Mouse (Mus musculus) embryonic fibroblast, embryonic 13.5 days (primary cell): ENCODE data around the gene Ttc39a.

Source experiments
- CTCF ChIP-seq: IDR thresholded peaks from 2 replicates; pipeline ENCODE4 v1.5.1; 2011; ENCODE audit warnings: mild to moderate bottlenecking, control low read depth, low read length, moderate library complexity, borderline replicate concordance; ENCODE audit not compliant: insufficient read depth
- POLR2A ChIP-seq: IDR thresholded peaks from 2 replicates; pipeline ENCODE4 v1.6.1; 2011; ENCODE audit warnings: low read depth, mild to moderate bottlenecking, control low read depth, low read length, moderate library complexity

DNA sequence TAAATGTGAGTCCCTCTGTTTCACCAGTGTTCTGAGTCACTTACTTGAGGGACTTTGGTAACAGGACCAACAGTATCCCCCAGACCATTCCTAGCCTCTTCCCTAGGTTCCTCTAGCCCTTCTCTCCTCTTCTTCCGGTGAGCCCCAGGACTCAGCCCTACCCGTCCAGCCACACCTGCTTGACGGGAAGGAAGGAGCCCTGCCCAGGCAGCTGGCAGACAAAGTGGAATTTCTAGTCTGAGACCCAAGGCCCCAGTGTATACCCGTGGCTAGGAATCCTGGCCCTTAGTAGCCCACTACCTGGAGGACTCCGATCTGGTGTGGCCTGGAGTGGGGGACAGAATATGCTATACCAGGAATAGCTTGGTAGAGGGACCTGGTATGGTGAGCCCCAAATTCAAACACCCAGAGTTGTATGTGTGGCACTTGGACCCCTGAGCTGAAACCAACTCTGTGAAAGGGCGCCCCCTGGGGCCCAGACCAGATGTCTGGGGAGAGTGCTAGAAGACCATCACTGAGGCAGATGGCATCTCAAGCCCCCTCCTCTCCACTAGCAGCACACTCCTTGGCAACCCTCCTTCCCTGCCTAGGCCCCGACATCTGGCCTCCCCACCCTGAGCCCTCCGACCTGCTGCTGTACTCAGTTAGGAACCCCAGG is 13.8 kb downstream of the Ttc39a start:
- TF ChIP-seq POLR2A, result no peak
- no peak for TF ChIP-seq CTCF
